In the genomic region with DNA sequence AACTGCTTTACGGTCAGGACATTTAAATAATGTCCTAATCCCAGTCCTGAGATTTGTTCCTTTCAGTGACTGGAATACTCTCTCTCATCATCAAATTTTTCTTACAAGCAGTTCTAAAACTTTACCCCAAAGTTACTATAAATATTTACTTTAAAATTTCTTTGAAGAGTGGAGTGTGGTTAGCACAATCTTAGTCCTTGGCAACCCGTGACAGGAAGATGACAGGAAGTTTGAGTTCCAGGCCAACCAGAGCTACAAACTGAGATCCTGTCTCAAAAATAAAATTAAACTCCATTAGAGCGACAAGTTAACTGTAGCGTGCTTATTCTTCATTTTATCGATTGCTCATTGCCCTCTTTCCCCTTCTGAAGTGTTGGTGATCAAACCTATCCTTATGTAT, we compare ENCODE assay signal across 27 mouse cellular contexts. TPM values are rescaled to one million over a fixed set of nuclear protein-coding genes. Genes with fewer than 3 reads are reported as not detected.
A peak's percentile ranks its signal among the peaks of the same experiment; 100 is the strongest.
DNase-seq lines count a peak whose midpoint lies in the region; ATAC-seq and TF ChIP-seq lines count a peak whose summit lies in the region.
"Had no signal": no experiment of that assay in that cellular context is flagged by ENCODE, and none has a peak within 500 bp of the region (broad histone marks: within the 10 kb centered on the region; RNA-seq: fewer than 3 reads in every experiment).

No protein-coding gene starts in this region.

- no peaks in the 10 kb centered on the region for H3K4me1 ChIP-seq in liver, adult 2 months (ENCODE audit: control insufficient read depth, insufficient read depth, low read length)
- H3K4me1 ChIP-seq: forebrain, embryonic 13.5 days; heart, embryonic 10.5 days; heart, embryonic 15.5 days; limb, embryonic 10.5 days; limb, embryonic 15.5 days; liver, embryonic 15.5 days had no signal

- TF ChIP-seq CTCF in liver, adult 2 months (IDR thresholded peaks at IDR 0.05; ENCODE audit: low read depth, low read length) = no peak

- H3K36me3 ChIP-seq in liver, adult 2 months (ENCODE audit: control insufficient read depth, insufficient read depth, low read length) = peaks cover 43% of the 10 kb centered on the region

- no peak overlapping the region for H3K9ac ChIP-seq in liver, adult 2 months (ENCODE audit: low read depth, low read length)
- H3K9ac ChIP-seq: forebrain, embryonic 13.5 days; heart, embryonic 15.5 days; limb, embryonic 15.5 days; liver, embryonic 15.5 days had no signal

- no peaks in the 10 kb centered on the region; the same call in 1 of the 2 replicates for H3K79me2 ChIP-seq in liver, adult 2 months (ENCODE audit: control insufficient read depth, insufficient read depth, low read length)

- TF ChIP-seq POLR2A in liver, adult 2 months (IDR thresholded peaks at IDR 0.05; ENCODE audit: extremely low read depth, insufficient read depth, low read length) = no peak

- DNase-seq in liver, adult 2 months (ENCODE audit: extremely low read depth, low read depth, low spot score) = peak; percentile 23
- DNase-seq in liver (no peak), 416B (ENCODE audit: low read depth) (peak; percentile 61)
- peak; percentile 49 for DNase-seq in naive thymus-derived CD4-positive, alpha-beta T cell, adult 2 months (ENCODE audit: low read depth)
- DNase-seq in thymus, adult 18-20 months = no peak
- no peak for DNase-seq in layer of hippocampus, adult 18-20 months (ENCODE audit: low spot score in 2 of 2)
- DNase-seq: adrenal gland, adult 8-10 months; cerebellum, adult 2 months; cerebellum, postnatal 25 days; gastrocnemius, postnatal 25 days; heart, adult 11 months; kidney, adult 8-10 months; kidney, postnatal 4 days; layer of hippocampus, adult 9-11 months; midbrain, embryonic 14.5 days; spleen, adult 18-20 months had no signal

- WGBS in liver, adult 2 months = 83% methylated on average over 5 of the region's 5 CpGs

- no peak overlapping the region for H3K27ac ChIP-seq in liver, adult 2 months (replicated peaks; ENCODE audit: insufficient read depth, low read depth, low read length)
- H3K27ac ChIP-seq: forebrain, embryonic 13.5 days; heart, embryonic 10.5 days; heart, embryonic 15.5 days; kidney, postnatal 0 days; limb, embryonic 10.5 days; limb, embryonic 15.5 days; liver, embryonic 15.5 days; stomach, postnatal 0 days had no signal

- no peak overlapping the region for H3K4me3 ChIP-seq in liver, adult 2 months (ENCODE audit: insufficient read depth, low read depth, low read length)
- H3K4me3 ChIP-seq: forebrain, embryonic 13.5 days; heart, embryonic 10.5 days; heart, embryonic 15.5 days; limb, embryonic 10.5 days; limb, embryonic 15.5 days; liver, embryonic 15.5 days had no signal

- peak; percentile 66 for ATAC-seq in activated CD4-positive, CD25-positive, alpha-beta regulatory T cell, adult 4 months
- ATAC-seq: forebrain, embryonic 13.5 days; hindbrain, embryonic 16.5 days; intestine, embryonic 16.5 days had no signal

- no peaks in the 10 kb centered on the region for H3K27me3 ChIP-seq in liver, adult 2 months (ENCODE audit: control insufficient read depth, insufficient read depth, low read length)
- H3K27me3 ChIP-seq: forebrain, embryonic 13.5 days; heart, embryonic 15.5 days; limb, embryonic 15.5 days; liver, embryonic 15.5 days had no signal

RNA-seq across cellular contexts. Expression of a gene that starts 37.2 kb away (rescaled TPM):
- total RNA-seq in liver, adult 2 months (2014; rRNA removed) = 3.0 TPM in 2 replicates
- polyA plus RNA-seq in liver, adult 2 months (2012; rRNA removed) = 0.61 TPM in 2 replicates
- polyA plus RNA-seq in activated CD4-positive, CD25-positive, alpha-beta regulatory T cell, adult 4 months (2017; shearing (Covaris generic)) = under 1 TPM; 0.67 to 0.85 TPM
- 10 to 100 TPM; 71.5 to 73.2 TPM for total RNA-seq in layer of hippocampus, adult 18-20 months (2021)

RNA-seq across cellular contexts. Expression of a gene that starts 37.7 kb away (rescaled TPM):
- 3.4 and 3.7 TPM in 2 replicates for total RNA-seq in liver, adult 2 months (2014; rRNA removed)
- polyA plus RNA-seq in liver, adult 2 months (2012; rRNA removed) = 7.7 and 8.6 TPM in 2 replicates
- 1 to 10 TPM; 6.1 to 6.5 TPM for polyA plus RNA-seq in activated CD4-positive, CD25-positive, alpha-beta regulatory T cell, adult 4 months (2017; shearing (Covaris generic))
- total RNA-seq in layer of hippocampus, adult 18-20 months (2021) = 10 to 100 TPM; 23.5 to 24.8 TPM

Comparison
In these comparisons a context has a peak if more than half of its experiments do, and no peak if none do; other contexts are left out.
1. DNase-seq: peak in liver, adult 2 months (single experiment), 416B (single experiment) and naive thymus-derived CD4-positive, alpha-beta T cell, adult 2 months (single experiment); none in liver (single experiment), thymus, adult 18-20 months (0 of 2) and layer of hippocampus, adult 18-20 months (0 of 2).
2. RNA of a gene that starts 37.2 kb away (total RNA-seq): 71.5 to 73.2 TPM in layer of hippocampus, adult 18-20 months; 3.0 TPM in liver, adult 2 months; every median in the first group is over 10 times any median in the second.